In the genomic region with DNA sequence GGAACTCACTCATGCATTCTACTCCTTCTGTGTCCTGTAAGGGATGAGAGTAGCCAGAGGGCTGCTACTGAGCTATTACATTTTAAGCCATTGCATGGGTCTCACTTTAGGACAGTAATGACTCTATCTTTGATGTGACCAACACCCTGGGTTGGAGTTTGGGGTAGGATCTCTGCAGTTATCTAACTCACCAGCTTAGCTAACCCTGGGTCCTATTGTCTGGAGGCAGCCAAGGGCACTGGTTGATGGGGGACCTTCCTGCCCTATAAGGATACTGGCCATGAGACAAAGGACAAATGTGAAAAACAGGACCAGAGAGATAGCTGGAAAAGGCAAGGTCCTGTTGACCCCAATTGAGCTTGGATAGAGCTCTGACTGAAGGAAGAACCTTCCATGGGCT, we compare ENCODE assay signal across 23 mouse cellular contexts. TPM values are rescaled to one million over a fixed set of nuclear protein-coding genes. Genes with fewer than 3 reads are reported as not detected.
"Had no signal": no experiment of that assay in that cellular context is flagged by ENCODE, and none has a peak within 500 bp of the region (broad histone marks: within the 10 kb centered on the region; RNA-seq: fewer than 3 reads in every experiment).

No protein-coding gene starts in this region.

- H3K27me3 ChIP-seq: liver, embryonic 13.5 days; liver, embryonic 15.5 days; lung, embryonic 15.5 days; midbrain, embryonic 12.5 days; midbrain, embryonic 15.5 days; neural tube, embryonic 12.5 days; stomach, embryonic 15.5 days had no signal

- H3K36me3 ChIP-seq: liver, embryonic 13.5 days; liver, embryonic 15.5 days; lung, embryonic 15.5 days; midbrain, embryonic 12.5 days; midbrain, embryonic 15.5 days; neural tube, embryonic 12.5 days; stomach, embryonic 15.5 days had no signal

- H3K4me1 ChIP-seq: midbrain, embryonic 15.5 days had no signal

- H3K4me3 ChIP-seq: liver, embryonic 13.5 days; liver, embryonic 15.5 days; lung, embryonic 15.5 days; megakaryocyte, embryonic 14.5 days; midbrain, embryonic 12.5 days; midbrain, embryonic 15.5 days; neural tube, embryonic 12.5 days; stomach, embryonic 15.5 days had no signal

- H3K9me3 ChIP-seq: liver, embryonic 13.5 days; liver, embryonic 15.5 days; lung, embryonic 15.5 days; midbrain, embryonic 12.5 days; midbrain, embryonic 15.5 days; neural tube, embryonic 12.5 days; stomach, embryonic 15.5 days had no signal

- DNase-seq: liver, embryonic 13.5 days; liver, postnatal 0 days; lung, adult 2 months; lung, postnatal 14 days; lung, postnatal 36 days; right cerebral cortex, postnatal 14 days; thymus, adult 2 months; thymus, postnatal 25 days; thymus, postnatal 4 days had no signal

- H3K27ac ChIP-seq: liver, embryonic 13.5 days; liver, embryonic 15.5 days; lung, embryonic 15.5 days; macrophage; midbrain, embryonic 12.5 days; midbrain, embryonic 15.5 days; neural tube, embryonic 12.5 days; stomach, embryonic 15.5 days; stomach, postnatal 0 days had no signal

RNA-seq across cellular contexts. Expression of a gene that starts 7.9 kb away (rescaled TPM):
- total RNA-seq: megakaryocyte progenitor cell, adult 5-6 weeks; midbrain, postnatal 0 days; monocyte, adult 5-6 weeks; neutrophil, adult 5-6 weeks had no signal
- polyA plus RNA-seq: liver, embryonic 13.5 days; macrophage; midbrain, embryonic 12.5 days; midbrain, embryonic 15.5 days; neural tube, embryonic 12.5 days; neural tube, embryonic 14.5 days; stomach, embryonic 15.5 days had no signal

RNA-seq across cellular contexts. Expression of a gene that starts 46.4 kb away (rescaled TPM):
- total RNA-seq: neutrophil, adult 5-6 weeks had no signal
